Mouse (Mus musculus) left cerebral cortex, postnatal 25 days (tissue): Measurements from ENCODE around the gene Sema5b. TPM values are rescaled to one million over a fixed set of nuclear protein-coding genes. Genes with fewer than 3 reads are reported as not detected.
A peak's percentile ranks its signal among the peaks of the same experiment; 100 is the strongest.

ENCODE experiments used
- DNase-seq, 2 experiments: peaks; one replicate each; pipeline ENCODE4 v3.0.0; 2022; ENCODE audit warnings: low spot score in 2 of 2, mixed read lengths in 1 of 2
- intact Hi-C: fragments of 180-260 bp; cut with DNase I; formaldehyde crosslinking; loops from one replicate; pipeline ENCODE4 v1.15.1; 2025
- total RNA-seq, 2 experiments: library from RNA; stranded (reverse); gene quantifications; 2 replicates each; pipeline ENCODE4 v1.2.3; 2021

Sema5b gene
- total RNA-seq, 2 experiments from 2014 or later, result 14.0 to 18.1 TPM

GRCm38 (mm10) chr16:35587046-35587779 is 46.3 kb downstream of the Sema5b start:
- DNase-seq, result peak in 1 of 2 experiments; percentile 65
- intact Hi-C loops, result no loop called here

- no peak for DNase-seq
- intact Hi-C loops, result loop anchor here (2.0 kb wide), 1 partner anchor 47 kb away; the partner anchor contains the start of gene Sema5b
These were observed 47.0 kb downstream of the Sema5b start for GRCm38 (mm10) chr16:35587866-35588465.

- DNase-seq, result peak in 1 of 2 experiments; percentile 52
- intact Hi-C loops, result loop anchor here (2.0 kb wide), 1 partner anchor 48 kb away; the partner anchor contains the start of gene Sema5b
These were observed 47.8 kb downstream of the Sema5b start for GRCm38 (mm10) chr16:35588731-35589151.

- peak in 1 of 2 experiments; percentile 47 for DNase-seq
- intact Hi-C loops, result no loop called here
These were observed 50.8 kb downstream of the Sema5b start for GRCm38 (mm10) chr16:35591756-35592155.

GRCm38 (mm10) chr16:35592274-35593065 is 51.5 kb downstream of the Sema5b start:
- intact Hi-C loops, result no loop called here
- peak in 1 of 2 experiments; percentile 37 for DNase-seq

GRCm38 (mm10) chr16:35593474-35593873 is 52.5 kb downstream of the Sema5b start:
- intact Hi-C loops, result no loop called here
- no peak for DNase-seq

- intact Hi-C loops, result no loop called here
- DNase-seq, result no peak
These were observed 55.3 kb downstream of the Sema5b start for GRCm38 (mm10) chr16:35596241-35596640.

- intact Hi-C loops, result no loop called here
- DNase-seq, result peak in 1 of 2 experiments; percentile 14
These were observed 55.9 kb downstream of the Sema5b start for GRCm38 (mm10) chr16:35596661-35597350.

GRCm38 (mm10) chr16:35597991-35598390 is 57.0 kb downstream of the Sema5b start:
- intact Hi-C loops, result no loop called here
- DNase-seq, result no peak

GRCm38 (mm10) chr16:35598802-35599201 is 57.9 kb downstream of the Sema5b start:
- intact Hi-C loops, result no loop called here
- no peak for DNase-seq

GRCm38 (mm10) chr16:35600282-35600681 is 59.3 kb downstream of the Sema5b start:
- DNase-seq, result no peak
- intact Hi-C loops, result no loop called here

- no peak for DNase-seq
- intact Hi-C loops, result no loop called here
These were observed 60.5 kb downstream of the Sema5b start for GRCm38 (mm10) chr16:35601426-35601825.

GRCm38 (mm10) chr16:35602529-35602928 is 61.6 kb downstream of the Sema5b start:
- peak; percentile 65 to 89 for DNase-seq
- intact Hi-C loops, result no loop called here

GRCm38 (mm10) chr16:35603729-35604522 is 63.0 kb downstream of the Sema5b start:
- intact Hi-C loops, result no loop called here
- peak; percentile 50 to 82 for DNase-seq

GRCm38 (mm10) chr16:35607250-35607649 is 66.3 kb downstream of the Sema5b start:
- intact Hi-C loops, result no loop called here
- no peak for DNase-seq

GRCm38 (mm10) chr16:35608244-35608643 is 67.3 kb downstream of the Sema5b start:
- intact Hi-C loops, result no loop called here
- no peak for DNase-seq

GRCm38 (mm10) chr16:35609561-35609960 is 68.6 kb downstream of the Sema5b start:
- intact Hi-C loops, result no loop called here
- DNase-seq, result peak in 1 of 2 experiments; percentile 66

GRCm38 (mm10) chr16:35613851-35614804 is 73.2 kb downstream of the Sema5b start:
- peak in 1 of 2 experiments; percentile 59 for DNase-seq
- intact Hi-C loops, result no loop called here
